Comparison of ENCODE assay signal across 13 mouse cellular contexts in the genomic region with DNA sequence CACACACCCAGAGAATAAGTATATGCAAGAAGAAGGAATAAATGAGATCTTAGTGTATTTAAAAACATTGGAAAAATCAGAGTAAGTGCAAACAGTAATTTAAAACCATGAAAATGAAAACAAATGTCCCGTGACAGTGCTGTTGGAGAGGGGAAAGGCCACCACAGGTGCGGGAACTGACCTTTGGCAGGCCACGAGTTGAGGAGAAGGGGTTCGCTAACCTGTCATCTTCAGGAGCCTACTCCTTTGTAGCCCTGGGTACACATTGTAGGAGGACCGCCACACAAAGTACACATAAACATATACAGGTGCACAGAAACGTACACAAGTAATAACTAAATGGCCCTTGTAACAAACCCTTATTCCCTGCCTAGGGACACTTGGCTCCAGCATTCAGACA.
"Had no signal": no experiment of that assay in that cellular context is flagged by ENCODE, and none has a peak within 500 bp of the region (broad histone marks: within the 10 kb centered on the region; RNA-seq: fewer than 3 reads in every experiment).

No protein-coding gene starts in this region.

- H3K9ac ChIP-seq: hindbrain, embryonic 15.5 days; limb, embryonic 15.5 days; neural tube, embryonic 15.5 days had no signal

- H3K36me3 ChIP-seq: hindbrain, embryonic 15.5 days; limb, embryonic 15.5 days; neural tube, embryonic 15.5 days had no signal

- ATAC-seq: inflammation-experienced regulatory T-cells, adult 6 months; lung, postnatal 0 days had no signal

- DNase-seq: layer of hippocampus, adult 9-11 months; layer of hippocampus, postnatal 36 days; lung, adult 2 months; midbrain, embryonic 14.5 days; right cerebral cortex, adult 18-20 months; right cerebral cortex, postnatal 25 days; thymus, postnatal 36 days had no signal

- H3K4me3 ChIP-seq: hindbrain, embryonic 15.5 days; limb, embryonic 15.5 days; myocyte; neural tube, embryonic 15.5 days had no signal

- H3K4me2 ChIP-seq: hindbrain, embryonic 15.5 days; limb, embryonic 15.5 days; neural tube, embryonic 15.5 days had no signal

- H3K27ac ChIP-seq: hindbrain, embryonic 15.5 days; limb, embryonic 15.5 days; neural tube, embryonic 15.5 days had no signal

- H3K27me3 ChIP-seq: hindbrain, embryonic 15.5 days; limb, embryonic 15.5 days; neural tube, embryonic 15.5 days had no signal

- H3K9me3 ChIP-seq: hindbrain, embryonic 15.5 days; limb, embryonic 15.5 days; neural tube, embryonic 15.5 days had no signal
